Mouse (Mus musculus) adipocyte (in vitro differentiated cells): ENCODE measurements at regions not wholly inside any gene's neighbourhood (a gene's known extent, or its start where the extent isn't known, plus 50 kb on each side); places are given as distances from the start of the nearest gene placed in this dataset.

Source experiments
- DNase-seq: peaks from one replicate; pipeline ENCODE4 v3.0.0-alpha.2; 2016; ENCODE audit warnings: low spot score

DNA sequence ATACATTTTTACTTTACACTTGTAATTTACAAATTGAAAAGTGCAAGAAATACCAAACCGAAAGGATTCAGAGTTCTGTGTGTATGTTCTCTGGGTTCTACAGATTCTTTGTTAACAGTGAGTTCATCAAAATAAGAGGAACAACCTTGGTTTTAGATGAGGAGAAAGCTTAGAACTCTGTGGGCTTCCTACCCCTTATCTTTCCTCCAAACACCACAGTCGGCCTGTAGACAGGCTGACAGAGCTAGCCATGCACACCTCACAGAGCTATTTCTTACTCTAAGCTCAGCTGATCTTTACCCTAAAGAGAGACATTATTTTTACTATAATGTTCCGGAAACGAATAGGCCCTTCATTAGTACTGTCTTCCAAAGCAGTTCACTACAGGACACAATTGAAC, 67.7 kb upstream of the Zdhhc17 start:
- DNase-seq: no peak

DNA sequence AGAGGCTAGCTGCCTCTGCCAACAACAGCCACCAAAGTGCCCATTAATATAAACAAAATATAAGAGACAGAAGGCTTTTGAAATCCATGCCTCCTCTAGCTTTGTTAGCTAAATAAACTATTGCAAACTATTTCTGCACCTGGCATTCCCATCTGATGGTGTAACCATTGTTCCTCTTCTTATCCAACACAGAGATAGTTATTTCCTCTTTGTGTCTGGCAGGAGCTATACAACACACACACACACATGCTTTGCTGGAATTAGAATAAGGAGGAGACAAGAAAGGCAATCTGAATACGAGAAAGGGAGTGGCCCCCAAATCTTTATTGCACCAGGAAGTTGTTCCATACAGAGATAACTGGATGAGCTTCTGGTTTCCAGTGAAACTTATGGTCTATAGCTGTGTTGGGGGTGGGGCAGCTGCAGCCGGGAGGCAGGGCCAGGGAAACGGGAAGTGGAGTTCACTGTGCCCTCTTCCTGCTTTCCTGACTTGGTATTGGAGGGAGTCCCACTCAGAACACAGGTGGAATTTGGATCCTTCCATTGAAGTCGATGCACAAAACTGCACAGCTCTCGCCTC, 64.0 kb upstream of the Zdhhc17 start:
- DNase-seq: no peak

DNA sequence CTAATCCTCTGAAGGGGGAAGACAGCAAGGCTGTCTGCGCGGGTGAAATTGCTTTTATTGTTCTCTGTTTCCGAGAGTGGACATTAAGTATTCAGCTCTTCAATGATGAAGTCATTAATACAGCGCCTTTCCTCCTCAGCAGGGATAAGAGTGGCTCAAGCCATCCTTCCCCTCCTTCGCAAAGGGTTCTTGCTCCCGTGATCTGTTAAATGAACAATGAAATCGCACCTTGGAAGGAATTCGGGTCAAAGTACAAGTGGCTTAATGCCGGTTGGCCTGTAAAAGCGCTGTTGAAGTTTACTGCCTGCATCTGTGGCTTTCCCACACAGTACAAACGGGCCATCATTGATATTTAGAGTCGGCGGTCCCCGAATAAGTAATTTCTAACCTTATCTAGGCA, 63.3 kb upstream of the Zdhhc17 start:
- DNase-seq: no peak

DNA sequence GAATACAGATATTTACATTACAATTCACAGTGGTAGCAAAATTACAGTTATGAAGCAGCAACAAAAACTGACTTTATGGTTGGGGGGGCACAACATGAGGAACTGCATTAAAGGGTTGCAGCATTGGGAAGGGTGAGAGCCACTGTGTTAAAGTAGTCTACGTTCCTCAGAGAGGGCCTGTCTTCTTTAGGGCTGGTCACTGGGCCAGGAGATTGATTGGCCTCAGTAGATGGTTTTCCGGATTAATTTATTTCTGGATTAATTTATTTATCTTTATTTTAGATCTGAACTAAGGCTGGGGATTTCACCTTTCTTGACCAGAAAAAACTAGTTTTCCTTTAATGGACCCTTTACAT, 62.6 kb upstream of the Zdhhc17 start:
- DNase-seq: no peak

DNA sequence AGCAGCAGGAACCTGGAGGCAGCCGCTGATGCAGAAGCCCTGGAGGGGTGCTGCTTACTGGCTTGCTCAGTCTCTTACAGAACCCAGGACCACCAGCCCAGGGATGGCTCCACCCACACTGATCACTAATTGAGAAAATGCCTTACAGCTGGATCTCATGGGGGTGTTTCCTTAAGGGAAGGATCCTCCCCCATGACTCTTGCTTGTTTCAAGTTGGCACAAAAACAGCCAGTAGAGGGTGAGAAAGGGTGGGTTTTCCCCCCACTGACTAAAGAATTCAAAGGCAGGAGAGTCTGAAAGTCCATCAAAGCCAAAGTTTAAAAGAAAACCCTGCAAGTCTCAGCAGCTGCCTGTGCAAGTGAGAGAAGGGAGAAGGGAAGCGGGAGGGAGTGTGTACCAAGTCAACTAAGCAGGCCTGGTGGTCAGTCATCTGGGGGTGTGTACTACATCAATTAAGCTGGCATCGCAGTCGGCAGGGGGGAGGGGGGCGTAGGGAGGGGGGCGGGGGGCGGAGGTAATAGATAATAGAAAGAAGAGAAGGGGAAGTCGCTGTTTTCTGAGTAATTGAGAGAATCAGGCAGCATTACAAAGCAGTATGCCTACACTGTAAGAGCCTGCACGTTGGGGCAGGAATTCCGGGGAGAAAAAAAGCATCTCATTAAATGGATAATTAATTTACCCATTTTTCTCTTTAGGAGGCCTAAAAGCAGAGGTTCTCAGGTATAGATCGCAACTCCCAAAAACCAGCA, 62.0 kb upstream of the Zdhhc17 start:
- DNase-seq: no peak

DNA sequence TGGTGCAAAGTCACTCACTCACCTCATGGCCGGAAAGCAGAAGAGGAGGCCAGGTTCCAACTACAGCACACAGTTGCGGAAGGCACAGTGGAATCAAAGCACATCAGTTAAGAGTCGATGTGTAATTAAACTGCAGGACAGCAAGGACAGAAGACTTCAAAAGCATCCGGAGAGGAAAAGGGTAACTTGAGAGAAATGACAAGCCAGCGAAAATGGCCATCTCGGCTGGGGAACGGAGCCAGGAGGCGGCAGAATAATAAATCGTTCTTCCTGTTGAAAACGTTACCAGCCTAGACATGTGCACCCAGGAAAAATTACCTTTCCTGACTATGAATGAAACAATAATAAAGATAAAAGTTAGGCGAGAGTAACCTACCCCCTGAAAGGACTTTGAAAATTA, 56.2 kb upstream of the Zdhhc17 start:
- DNase-seq: no peak

DNA sequence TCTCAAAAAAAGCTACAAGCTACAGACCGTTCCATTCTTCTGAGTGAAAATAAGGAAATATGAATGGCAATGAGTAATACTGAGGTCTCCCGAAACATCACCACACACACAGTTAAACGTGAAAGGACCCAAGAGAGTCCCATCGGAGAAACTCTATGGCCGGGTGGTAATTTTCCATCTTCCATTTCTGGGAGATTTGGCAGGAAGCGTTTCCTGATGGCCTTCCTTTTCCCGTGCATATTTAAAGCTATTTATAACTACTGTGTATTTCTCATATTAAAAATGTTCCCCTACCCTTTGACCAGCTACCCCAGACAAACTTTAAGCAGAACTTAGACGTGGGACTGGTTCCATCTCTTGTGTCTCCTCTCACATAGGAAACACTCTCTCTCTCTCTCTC, 50.7 kb upstream of the Zdhhc17 start:
- no peak for DNase-seq
